Mouse (Mus musculus): ENCODE data around the gene Oasl1. TPM values are rescaled to one million over a fixed set of nuclear protein-coding genes. Genes with fewer than 3 reads are reported as not detected.
"Not testable (repeated sequence)": the region's sequence is repeated elsewhere in the genome, so short reads cannot be mapped to it uniquely, and the experiment has no call there.

The Oasl1 gene
- total RNA-seq (2018; cell fraction: chromatin; rRNA removed) = 1,000 to 10,000 TPM in 3 of 26 experiments, 100 to 1,000 TPM in 15, 10 to 100 TPM in 8; 21.1 to 1,471 (median 387) TPM
- 100 to 1,000 TPM in 16 of 26 experiments, 10 to 100 TPM in 10; 18.5 to 861 (median 338) TPM for total RNA-seq (2018; cell fraction: cytosol; rRNA removed)
- total RNA-seq (2018; cell fraction: nucleus; rRNA removed) = 1,000 to 10,000 TPM in 3 of 26 experiments, 100 to 1,000 TPM in 15, 10 to 100 TPM in 8; 25.3 to 1,222 (median 477) TPM
- polyA plus RNA-seq (2018) = 15.4 to 36.8 TPM (median 25.2 TPM) in 3 replicates

DNA sequence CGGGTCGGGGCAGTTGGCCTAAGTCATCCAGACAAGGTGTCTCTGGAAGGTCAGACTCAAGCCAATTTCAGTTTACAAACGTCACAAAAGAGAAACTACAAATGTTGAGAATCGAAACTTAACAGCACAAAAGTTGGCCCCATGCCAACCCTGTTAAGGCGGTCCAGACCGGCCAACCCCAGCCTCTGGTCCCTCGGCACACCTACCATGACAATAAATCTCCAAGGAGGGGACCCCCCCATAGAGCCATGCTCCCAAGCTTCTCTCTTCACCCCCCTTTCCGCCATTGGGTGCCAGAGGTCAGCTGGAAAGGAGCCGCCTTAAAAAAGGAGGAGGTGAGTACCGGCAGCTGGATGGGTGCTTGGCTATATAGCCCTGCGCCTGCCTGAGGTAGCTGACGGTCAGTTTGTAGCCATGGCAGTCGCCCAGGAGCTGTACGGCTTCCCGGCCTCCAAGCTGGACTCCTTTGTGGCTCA lies at the start of gene Oasl1:
Gene Oasl1 (plus strand): TSS at position 243 of the 476 bp plus-strand sequence.
- Histone ChIP-seq H3K4me3 (ENCODE audit: inconsistent target) (peak within 1 kb of the TSS; percentile 46), H3K36me3 (ENCODE audit: inconsistent target) (peaks cover 27% of the 10 kb centered on the region), H3K79me2 (ENCODE audit: inconsistent target) (peaks cover 51% of the 10 kb centered on the region), H3K27ac (peak within 1 kb of the TSS; percentile 59)
- WGBS (ENCODE audit: missing documents) = 20% methylated on average over 15 of the region's 15 CpGs

GRCm38 (mm10) chr5:114875858-114876257 lies 47.2 kb upstream of the Oasl1 start:
- no peaks in the 10 kb centered on the region for H3K79me2 ChIP-seq (ENCODE audit: inconsistent target)
- WGBS (ENCODE audit: missing documents) = 37% methylated on average over 6 of the region's 6 CpGs

GRCm38 (mm10) chr5:114876331-114876730 lies 46.7 kb upstream of the Oasl1 start:
- no peak overlapping the region for H3K4me3 ChIP-seq (ENCODE audit: inconsistent target)
- 92% methylated on average over 6 of the region's 6 CpGs for WGBS (ENCODE audit: missing documents)
- H3K36me3 ChIP-seq (ENCODE audit: inconsistent target) = no peaks in the 10 kb centered on the region
- H3K27ac ChIP-seq = no peak overlapping the region
- no peaks in the 10 kb centered on the region for H3K79me2 ChIP-seq (ENCODE audit: inconsistent target)

More at GRCm38 (mm10) chr5:114875858-114876257, 47.2 kb upstream of the Oasl1 start:
- Histone ChIP-seq H3K4me3 (ENCODE audit: inconsistent target) (no peak overlapping the region), H3K27ac (no peak overlapping the region), H3K36me3 (ENCODE audit: inconsistent target) (no peaks in the 10 kb centered on the region)

GRCm38 (mm10) chr5:114877487-114877886 lies 45.6 kb upstream of the Oasl1 start:
- H3K36me3 ChIP-seq (ENCODE audit: inconsistent target) = no peaks in the 10 kb centered on the region
- no peak overlapping the region for H3K4me3 ChIP-seq (ENCODE audit: inconsistent target)
- H3K79me2 ChIP-seq (ENCODE audit: inconsistent target) = no peaks in the 10 kb centered on the region
- no peak overlapping the region for H3K27ac ChIP-seq
- WGBS (ENCODE audit: missing documents) = 91% methylated on average over 7 of the region's 7 CpGs

DNA sequence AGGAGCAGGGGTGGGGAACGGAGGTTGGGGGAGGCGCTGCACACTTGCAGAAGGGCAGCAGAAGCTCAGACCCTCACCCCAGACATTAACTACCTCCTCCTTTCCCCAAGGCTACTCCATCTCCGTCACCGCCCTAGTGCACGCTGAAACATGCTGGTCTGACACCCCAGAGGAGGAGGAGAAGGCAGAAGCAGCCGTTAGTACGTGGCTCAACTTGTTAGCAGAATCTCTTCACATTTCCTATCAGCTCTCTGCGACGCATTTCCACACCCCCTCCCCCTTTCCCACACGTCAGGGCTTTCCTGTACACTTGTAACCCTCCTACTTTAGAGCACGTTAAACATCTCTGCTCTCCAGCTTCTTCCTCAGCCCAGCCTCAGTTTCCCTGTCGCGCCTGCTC lies 43.6 kb upstream of the Oasl1 start:
- H3K4me3 ChIP-seq (ENCODE audit: inconsistent target) = no peak overlapping the region
- WGBS (ENCODE audit: missing documents) = 54% methylated on average over 13 of the region's 13 CpGs
- H3K36me3 ChIP-seq (ENCODE audit: inconsistent target) = no peaks in the 10 kb centered on the region
- no peak overlapping the region for H3K27ac ChIP-seq
- no peaks in the 10 kb centered on the region for H3K79me2 ChIP-seq (ENCODE audit: inconsistent target)

GRCm38 (mm10) chr5:114882319-114882718 lies 40.7 kb upstream of the Oasl1 start:
- not testable (repeated sequence) for H3K36me3 ChIP-seq (ENCODE audit: inconsistent target); H3K79me2 ChIP-seq (ENCODE audit: inconsistent target); H3K4me3 ChIP-seq (ENCODE audit: inconsistent target); H3K27ac ChIP-seq
- 43% methylated on average over 6 of the region's 7 CpGs for WGBS (ENCODE audit: missing documents)

DNA sequence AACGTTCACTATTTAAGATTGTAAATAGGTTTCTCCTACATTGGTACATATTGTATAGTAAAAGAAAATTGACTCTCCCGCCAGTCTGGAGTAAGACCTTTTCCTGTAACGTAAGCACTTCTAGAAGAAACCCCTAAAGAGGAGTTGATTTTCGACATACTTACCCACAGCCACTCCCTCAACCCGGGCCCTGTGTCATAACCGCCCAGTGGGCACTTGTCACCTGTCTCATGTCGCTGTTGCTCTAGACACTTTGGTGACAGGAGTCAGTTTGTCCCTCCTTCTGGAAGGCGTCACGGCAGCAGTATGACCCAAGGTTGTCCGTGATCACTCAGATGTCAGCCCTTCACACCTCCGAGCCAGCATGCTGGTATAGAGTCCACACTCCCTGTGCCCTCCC lies 40.0 kb upstream of the Oasl1 start:
- WGBS (ENCODE audit: missing documents) = 74% methylated on average over 11 of the region's 11 CpGs
- Histone ChIP-seq H3K4me3 (ENCODE audit: inconsistent target) (no peak overlapping the region), H3K27ac (no peak overlapping the region), H3K36me3 (ENCODE audit: inconsistent target) (no peaks in the 10 kb centered on the region), H3K79me2 (ENCODE audit: inconsistent target) (no peaks in the 10 kb centered on the region)

GRCm38 (mm10) chr5:114886801-114887200 lies 36.2 kb upstream of the Oasl1 start:
- Histone ChIP-seq H3K4me3 (ENCODE audit: inconsistent target) (no peak overlapping the region), H3K36me3 (ENCODE audit: inconsistent target) (no peaks in the 10 kb centered on the region), H3K79me2 (ENCODE audit: inconsistent target) (no peaks in the 10 kb centered on the region), H3K27ac (no peak overlapping the region)
- WGBS (ENCODE audit: missing documents) = 56% methylated on average over 6 of the region's 6 CpGs

- Histone ChIP-seq H3K79me2 (ENCODE audit: inconsistent target) (no peaks in the 10 kb centered on the region), H3K36me3 (ENCODE audit: inconsistent target) (no peaks in the 10 kb centered on the region), H3K27ac (no peak overlapping the region), H3K4me3 (ENCODE audit: inconsistent target) (no peak overlapping the region)
- 89% methylated on average over 2 of the region's 2 CpGs for WGBS (ENCODE audit: missing documents)
Observed at GRCm38 (mm10) chr5:114888995-114889394, 34.0 kb upstream of the Oasl1 start.

DNA sequence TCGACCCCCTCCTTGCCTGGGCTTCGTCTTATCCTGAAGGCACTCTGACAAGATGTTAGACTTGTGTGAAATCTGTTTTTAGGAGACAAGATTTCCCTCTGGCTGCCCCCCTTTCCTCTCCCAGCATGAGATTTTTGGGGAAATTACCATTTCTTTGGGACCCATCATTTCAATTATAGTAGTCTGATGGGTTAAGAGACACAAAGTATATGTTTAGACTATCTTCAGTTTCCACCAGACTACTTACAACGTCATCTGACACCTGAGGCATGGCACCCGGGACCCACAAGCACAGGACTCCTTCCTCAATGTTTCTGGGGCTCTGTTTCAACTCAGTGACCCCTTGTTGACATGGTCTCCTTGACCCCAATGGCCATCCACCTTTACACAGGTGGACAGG lies 27.5 kb upstream of the Oasl1 start:
- 88% methylated on average over 4 of the region's 4 CpGs for WGBS (ENCODE audit: missing documents)
- Histone ChIP-seq H3K4me3 (ENCODE audit: inconsistent target) (no peak overlapping the region), H3K27ac (no peak overlapping the region), H3K36me3 (ENCODE audit: inconsistent target) (peaks cover 10% of the 10 kb centered on the region), H3K79me2 (ENCODE audit: inconsistent target) (peaks cover 32% of the 10 kb centered on the region)

GRCm38 (mm10) chr5:114896688-114897373 lies 26.2 kb upstream of the Oasl1 start, which contains the start of gene Oasl2:
Gene Oasl2, plus strand, starts transcription at chr5:114896936.
- Histone ChIP-seq H3K27ac (peak within 1 kb of the TSS; percentile 82), H3K4me3 (ENCODE audit: inconsistent target) (peak within 1 kb of the TSS; percentile 91), H3K36me3 (ENCODE audit: inconsistent target) (peaks cover 23% of the 10 kb centered on the region), H3K79me2 (ENCODE audit: inconsistent target) (peaks cover 45% of the 10 kb centered on the region)
- WGBS (ENCODE audit: missing documents) = 39% methylated on average over 13 of the region's 13 CpGs

- Histone ChIP-seq H3K79me2 (ENCODE audit: inconsistent target) (peaks cover 51% of the 10 kb centered on the region), H3K36me3 (ENCODE audit: inconsistent target) (peaks cover 28% of the 10 kb centered on the region), H3K4me3 (ENCODE audit: inconsistent target) (peak overlapping the region; percentile 91), H3K27ac (peak overlapping the region; percentile 82)
- WGBS (ENCODE audit: missing documents) = 5% methylated on average over 7 of the region's 7 CpGs
Observed at GRCm38 (mm10) chr5:114897374-114897793, 25.7 kb upstream of the Oasl1 start.

DNA sequence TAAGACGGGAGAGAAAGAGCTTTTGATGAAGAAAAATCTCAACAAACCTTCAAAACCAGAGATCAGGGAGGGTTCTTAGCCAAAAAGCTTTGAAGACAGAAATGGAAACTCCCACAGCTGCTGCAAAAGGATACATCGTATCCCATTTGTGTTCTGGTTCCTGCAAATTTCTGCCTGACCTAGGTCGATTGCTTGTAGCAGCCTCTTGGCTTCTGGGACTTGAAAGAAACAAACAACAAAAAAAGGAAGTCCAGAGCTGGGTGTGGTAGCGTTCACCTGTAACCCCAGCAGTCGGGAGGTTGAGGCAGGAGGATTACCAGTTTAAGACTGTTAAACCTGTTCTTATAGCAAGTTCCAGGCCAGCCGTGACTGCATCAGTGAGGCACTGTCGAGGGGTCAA lies 24.2 kb upstream of the Oasl1 start:
- H3K27ac ChIP-seq = no peak overlapping the region
- H3K79me2 ChIP-seq (ENCODE audit: inconsistent target) = peaks cover 55% of the 10 kb centered on the region
- H3K36me3 ChIP-seq (ENCODE audit: inconsistent target) = peaks cover 43% of the 10 kb centered on the region
- H3K4me3 ChIP-seq (ENCODE audit: inconsistent target) = peak overlapping the region; percentile 91
- WGBS (ENCODE audit: missing documents) = 34% methylated on average over 7 of the region's 7 CpGs

DNA sequence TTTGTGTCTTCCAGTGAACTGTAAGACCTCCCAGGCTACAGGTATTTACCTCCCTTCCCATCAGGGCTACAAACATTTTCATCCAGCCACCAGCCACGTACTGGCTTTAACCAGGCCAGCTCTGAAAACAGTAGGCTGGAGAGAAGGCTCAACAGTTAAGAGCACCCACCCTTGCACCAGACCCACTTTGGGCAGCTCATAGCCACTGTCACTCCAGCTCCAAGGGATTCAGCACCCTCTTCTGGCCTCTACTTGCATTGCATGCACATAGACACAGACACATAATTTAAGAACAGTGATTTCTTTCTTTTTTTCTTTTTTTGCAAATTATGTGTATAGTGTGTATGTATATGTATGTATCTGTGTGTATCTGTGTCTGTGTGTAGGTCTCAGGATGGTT lies 20.6 kb upstream of the Oasl1 start:
- H3K27ac ChIP-seq = no peak overlapping the region
- peaks cover 54% of the 10 kb centered on the region for H3K79me2 ChIP-seq (ENCODE audit: inconsistent target)
- 76% methylated on average over 1 of the region's 1 CpGs for WGBS (ENCODE audit: missing documents)
- no peak overlapping the region for H3K4me3 ChIP-seq (ENCODE audit: inconsistent target)
- peaks cover 79% of the 10 kb centered on the region for H3K36me3 ChIP-seq (ENCODE audit: inconsistent target)

- Histone ChIP-seq H3K36me3 (ENCODE audit: inconsistent target) (peaks cover 92% of the 10 kb centered on the region), H3K79me2 (ENCODE audit: inconsistent target) (no peaks in the 10 kb centered on the region; the same call in 1 of the 2 replicates), H3K4me3 (ENCODE audit: inconsistent target) (no peak overlapping the region), H3K27ac (no peak overlapping the region)
- WGBS (ENCODE audit: missing documents) = 92% methylated on average over 12 of the region's 13 CpGs
Observed at GRCm38 (mm10) chr5:114908598-114909305, 14.3 kb upstream of the Oasl1 start.

All from macrophage (primary cell).